Mouse (Mus musculus) right cerebral cortex, postnatal 14 days (tissue): ENCODE data around the gene Olfr732.

ENCODE experiments used
- DNase-seq: peaks from one replicate; pipeline ENCODE4 v3.0.0; 2022

Olfr732 gene

DNA sequence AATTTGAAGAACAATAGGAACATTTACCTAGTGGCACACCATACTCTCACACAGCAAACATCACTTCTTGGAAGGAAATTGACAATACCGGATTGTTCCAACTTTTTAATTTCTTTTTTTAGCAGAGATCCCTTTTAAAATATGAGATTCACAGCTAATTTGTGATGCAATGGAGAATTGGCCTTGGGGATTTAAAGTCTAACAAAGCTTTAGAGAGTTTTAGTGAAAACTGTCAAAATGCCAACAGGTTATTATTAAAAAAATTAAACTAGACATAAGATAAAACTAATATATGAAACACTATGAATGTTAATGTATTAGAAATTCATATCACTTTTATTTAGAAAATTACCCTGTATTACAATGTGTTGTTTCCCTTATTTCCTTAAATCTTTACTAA is at the start of gene Olfr732:
Gene Olfr732 (minus strand): TSS at position 101 of the 400 bp plus-strand sequence.
- no peak for DNase-seq

DNA sequence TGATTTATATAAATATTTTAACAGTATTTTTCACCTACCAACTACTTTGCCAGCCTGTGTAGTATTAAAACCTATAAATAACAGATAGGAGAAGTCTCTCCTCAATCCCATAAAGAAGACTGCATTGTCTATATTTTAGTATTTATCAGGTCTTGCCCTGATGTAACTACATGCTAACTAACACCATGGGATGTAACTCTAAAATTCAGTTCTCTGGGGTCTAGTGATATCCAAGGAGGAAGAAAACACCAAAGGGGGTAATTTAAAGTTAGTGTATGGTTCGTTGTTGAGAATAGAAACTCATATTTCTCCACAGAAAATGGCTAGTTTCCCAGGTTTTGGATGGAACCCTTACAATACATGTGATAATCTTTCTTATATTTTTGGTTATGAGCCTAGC is 42.7 kb upstream of the Olfr732 start, which contains the start of gene Olfr734:
Gene Olfr734 (minus strand): TSS at position 101 of the 400 bp plus-strand sequence.
- no peak for DNase-seq

DNA sequence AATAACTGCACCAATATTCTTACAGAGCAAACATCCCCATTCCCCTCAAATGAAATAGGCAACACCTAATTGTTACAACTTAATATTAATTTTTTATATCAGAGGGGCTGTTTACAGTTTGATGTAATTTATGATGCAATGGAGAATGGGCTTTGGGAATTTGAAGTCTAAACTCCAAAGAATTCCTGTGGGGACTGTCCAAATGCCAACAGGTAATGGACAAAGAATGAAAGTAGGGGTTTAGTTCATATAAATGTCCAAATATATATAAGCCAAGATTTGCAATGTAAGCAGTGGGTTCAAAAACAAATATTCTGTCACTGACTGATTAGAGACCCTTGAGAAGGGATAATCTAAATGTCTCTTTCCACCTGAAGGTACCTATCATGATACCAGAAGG is 17.4 kb upstream of the Olfr732 start, which contains the start of gene Olfr733:
Gene Olfr733 (minus strand): TSS at position 101 of the 400 bp plus-strand sequence.
- no peak for DNase-seq

DNA sequence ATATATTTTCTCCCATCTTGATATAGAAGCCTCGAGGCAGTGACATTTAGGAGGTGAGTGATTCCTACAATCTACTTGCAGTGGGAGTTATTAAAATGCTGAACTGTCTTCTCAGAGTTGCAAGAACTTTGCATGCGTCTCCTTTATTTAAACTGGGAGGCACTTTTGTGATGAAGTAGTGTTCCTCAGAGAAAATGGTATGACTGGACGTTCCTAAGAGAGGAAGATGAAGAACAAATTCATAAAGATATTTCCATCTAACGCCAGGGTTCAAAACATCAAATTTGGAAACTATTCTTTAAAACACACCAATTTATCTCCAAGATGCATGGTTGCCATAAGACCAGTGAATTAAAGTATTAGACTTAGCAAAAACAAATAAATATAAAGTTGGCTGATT is 42.2 kb downstream of the Olfr732 start, which contains the start of gene Olfr731:
Gene Olfr731 (minus strand): TSS at position 101 of the 400 bp plus-strand sequence.
- DNase-seq, result no peak
